Mouse (Mus musculus): ENCODE measurements around the gene Mthfs. TPM values are rescaled to one million over a fixed set of nuclear protein-coding genes. Genes with fewer than 3 reads are reported as not detected.
"Not testable (repeated sequence)": the region's sequence is repeated elsewhere in the genome, so short reads cannot be mapped to it uniquely, and the experiment has no call there.

Gene Mthfs
- polyA plus RNA-seq, 1 experiment = 3.5 TPM

GRCm38 (mm10) chr9:89211065-89211858 lies 786 bp downstream of the Mthfs start:
- not testable (repeated sequence) for H3K36me3 ChIP-seq (ENCODE audit: control insufficient read depth, insufficient read depth, low read length); H3K27me3 ChIP-seq (ENCODE audit: control insufficient read depth, insufficient read depth, low read length); H3K4me1 ChIP-seq (ENCODE audit: control insufficient read depth, insufficient read depth, low read length)
- Histone ChIP-seq H3K4me3 (ENCODE audit: control insufficient read depth, low read depth, low read length) (peak overlapping the region; percentile 68), H3K27ac (ENCODE audit: control insufficient read depth, insufficient read depth, low read depth, low read length) (peak overlapping the region; percentile 74; the same call in 1 of the 2 replicates)
- peak; percentile 26; the same call in 1 of the 2 replicates for TF ChIP-seq POLR2A (IDR thresholded peaks at IDR 0.05; ENCODE audit: control insufficient read depth, low read depth, low read length)

GRCm38 (mm10) chr9:89212428-89212827 lies 2.0 kb downstream of the Mthfs start:
- not testable (repeated sequence) for H3K27me3 ChIP-seq (ENCODE audit: control insufficient read depth, insufficient read depth, low read length)

GRCm38 (mm10) chr9:89218174-89218573 lies 7.7 kb downstream of the Mthfs start:
- not testable (repeated sequence) for H3K27ac ChIP-seq (ENCODE audit: control insufficient read depth, insufficient read depth, low read depth, low read length)

More at GRCm38 (mm10) chr9:89212428-89212827, 2.0 kb downstream of the Mthfs start:
- not testable (repeated sequence) for H3K4me3 ChIP-seq (ENCODE audit: control insufficient read depth, low read depth, low read length); H3K36me3 ChIP-seq (ENCODE audit: control insufficient read depth, insufficient read depth, low read length); H3K27ac ChIP-seq (ENCODE audit: control insufficient read depth, insufficient read depth, low read depth, low read length); H3K4me1 ChIP-seq (ENCODE audit: control insufficient read depth, insufficient read depth, low read length)

GRCm38 (mm10) chr9:89219668-89220067 lies 9.2 kb downstream of the Mthfs start:
- not testable (repeated sequence) for H3K36me3 ChIP-seq (ENCODE audit: control insufficient read depth, insufficient read depth, low read length); H3K27ac ChIP-seq (ENCODE audit: control insufficient read depth, insufficient read depth, low read depth, low read length); H3K27me3 ChIP-seq (ENCODE audit: control insufficient read depth, insufficient read depth, low read length); H3K4me3 ChIP-seq (ENCODE audit: control insufficient read depth, low read depth, low read length); H3K4me1 ChIP-seq (ENCODE audit: control insufficient read depth, insufficient read depth, low read length)

More at GRCm38 (mm10) chr9:89218174-89218573, 7.7 kb downstream of the Mthfs start:
- not testable (repeated sequence) for H3K4me1 ChIP-seq (ENCODE audit: control insufficient read depth, insufficient read depth, low read length); H3K27me3 ChIP-seq (ENCODE audit: control insufficient read depth, insufficient read depth, low read length); H3K36me3 ChIP-seq (ENCODE audit: control insufficient read depth, insufficient read depth, low read length); H3K4me3 ChIP-seq (ENCODE audit: control insufficient read depth, low read depth, low read length)

- H3K4me3 ChIP-seq (ENCODE audit: control insufficient read depth, low read depth, low read length); H3K36me3 ChIP-seq (ENCODE audit: control insufficient read depth, insufficient read depth, low read length); H3K27ac ChIP-seq (ENCODE audit: control insufficient read depth, insufficient read depth, low read depth, low read length); H3K27me3 ChIP-seq (ENCODE audit: control insufficient read depth, insufficient read depth, low read length); H3K4me1 ChIP-seq (ENCODE audit: control insufficient read depth, insufficient read depth, low read length): not testable (repeated sequence)
These were observed 10.3 kb downstream of the Mthfs start for GRCm38 (mm10) chr9:89220704-89221287.

- H3K4me3 ChIP-seq (ENCODE audit: control insufficient read depth, low read depth, low read length) = no peak overlapping the region
- H3K27ac ChIP-seq (ENCODE audit: control insufficient read depth, insufficient read depth, low read depth, low read length) = no peak overlapping the region
- TF ChIP-seq CTCF (IDR thresholded peaks at IDR 0.05; ENCODE audit: control insufficient read depth, insufficient read depth, insufficient replicate concordance, low read depth, low read length) = no peak
- TF ChIP-seq POLR2A (IDR thresholded peaks at IDR 0.05; ENCODE audit: control insufficient read depth, low read depth, low read length) = no peak
- H3K4me1 ChIP-seq (ENCODE audit: control insufficient read depth, insufficient read depth, low read length) = no peaks in the 10 kb centered on the region
- H3K27me3 ChIP-seq (ENCODE audit: control insufficient read depth, insufficient read depth, low read length) = no peaks in the 10 kb centered on the region
- no peaks in the 10 kb centered on the region for H3K36me3 ChIP-seq (ENCODE audit: control insufficient read depth, insufficient read depth, low read length)
These were observed 15.6 kb downstream of the Mthfs start for GRCm38 (mm10) chr9:89226071-89226470.

- Histone ChIP-seq H3K27ac (ENCODE audit: control insufficient read depth, insufficient read depth, low read depth, low read length) (no peak overlapping the region), H3K4me3 (ENCODE audit: control insufficient read depth, low read depth, low read length) (no peak overlapping the region), H3K36me3 (ENCODE audit: control insufficient read depth, insufficient read depth, low read length) (no peaks in the 10 kb centered on the region), H3K4me1 (ENCODE audit: control insufficient read depth, insufficient read depth, low read length) (no peaks in the 10 kb centered on the region), H3K27me3 (ENCODE audit: control insufficient read depth, insufficient read depth, low read length) (no peaks in the 10 kb centered on the region)
- no peak for TF ChIP-seq POLR2A (IDR thresholded peaks at IDR 0.05; ENCODE audit: control insufficient read depth, low read depth, low read length)
- TF ChIP-seq CTCF (IDR thresholded peaks at IDR 0.05; ENCODE audit: control insufficient read depth, insufficient read depth, insufficient replicate concordance, low read depth, low read length) = no peak
These were observed 17.6 kb downstream of the Mthfs start for GRCm38 (mm10) chr9:89228122-89228521.

GRCm38 (mm10) chr9:89230897-89231497 lies 20.5 kb downstream of the Mthfs start:
- H3K36me3 ChIP-seq (ENCODE audit: control insufficient read depth, insufficient read depth, low read length); H3K27me3 ChIP-seq (ENCODE audit: control insufficient read depth, insufficient read depth, low read length); H3K27ac ChIP-seq (ENCODE audit: control insufficient read depth, insufficient read depth, low read depth, low read length); H3K4me3 ChIP-seq (ENCODE audit: control insufficient read depth, low read depth, low read length); H3K4me1 ChIP-seq (ENCODE audit: control insufficient read depth, insufficient read depth, low read length): not testable (repeated sequence)

- not testable (repeated sequence) for H3K4me1 ChIP-seq (ENCODE audit: control insufficient read depth, insufficient read depth, low read length)
These were observed 26.7 kb downstream of the Mthfs start for GRCm38 (mm10) chr9:89237131-89237530.

GRCm38 (mm10) chr9:89238976-89239505 lies 28.6 kb downstream of the Mthfs start:
- not testable (repeated sequence) for H3K27me3 ChIP-seq (ENCODE audit: control insufficient read depth, insufficient read depth, low read length); H3K27ac ChIP-seq (ENCODE audit: control insufficient read depth, insufficient read depth, low read depth, low read length); H3K4me3 ChIP-seq (ENCODE audit: control insufficient read depth, low read depth, low read length); H3K4me1 ChIP-seq (ENCODE audit: control insufficient read depth, insufficient read depth, low read length); H3K36me3 ChIP-seq (ENCODE audit: control insufficient read depth, insufficient read depth, low read length)

More at GRCm38 (mm10) chr9:89237131-89237530, 26.7 kb downstream of the Mthfs start:
- not testable (repeated sequence) for H3K27ac ChIP-seq (ENCODE audit: control insufficient read depth, insufficient read depth, low read depth, low read length); H3K27me3 ChIP-seq (ENCODE audit: control insufficient read depth, insufficient read depth, low read length); H3K4me3 ChIP-seq (ENCODE audit: control insufficient read depth, low read depth, low read length); H3K36me3 ChIP-seq (ENCODE audit: control insufficient read depth, insufficient read depth, low read length)

- H3K4me1 ChIP-seq (ENCODE audit: control insufficient read depth, insufficient read depth, low read length); H3K36me3 ChIP-seq (ENCODE audit: control insufficient read depth, insufficient read depth, low read length); H3K27ac ChIP-seq (ENCODE audit: control insufficient read depth, insufficient read depth, low read depth, low read length); H3K27me3 ChIP-seq (ENCODE audit: control insufficient read depth, insufficient read depth, low read length); H3K4me3 ChIP-seq (ENCODE audit: control insufficient read depth, low read depth, low read length): not testable (repeated sequence)
These were observed 30.1 kb downstream of the Mthfs start for GRCm38 (mm10) chr9:89240516-89241019.

Data from testis, adult 2 months (tissue).